Mouse (Mus musculus): Measurements from ENCODE around the gene Minos1. TPM values are rescaled to one million over a fixed set of nuclear protein-coding genes. Genes with fewer than 3 reads are reported as not detected.

The Minos1 gene
- polyA plus RNA-seq (2014; fragmentation: Illumina TruSeq; extraction: RNeasy Lipid Tissue Mini Kit (QIAGEN cat#74804)): 158 TPM

GRCm38 (mm10) chr4:139130701-139131549 is at the start of gene Minos1:
Gene Minos1, minus strand, starts transcription at chr4:139131113.

DNA sequence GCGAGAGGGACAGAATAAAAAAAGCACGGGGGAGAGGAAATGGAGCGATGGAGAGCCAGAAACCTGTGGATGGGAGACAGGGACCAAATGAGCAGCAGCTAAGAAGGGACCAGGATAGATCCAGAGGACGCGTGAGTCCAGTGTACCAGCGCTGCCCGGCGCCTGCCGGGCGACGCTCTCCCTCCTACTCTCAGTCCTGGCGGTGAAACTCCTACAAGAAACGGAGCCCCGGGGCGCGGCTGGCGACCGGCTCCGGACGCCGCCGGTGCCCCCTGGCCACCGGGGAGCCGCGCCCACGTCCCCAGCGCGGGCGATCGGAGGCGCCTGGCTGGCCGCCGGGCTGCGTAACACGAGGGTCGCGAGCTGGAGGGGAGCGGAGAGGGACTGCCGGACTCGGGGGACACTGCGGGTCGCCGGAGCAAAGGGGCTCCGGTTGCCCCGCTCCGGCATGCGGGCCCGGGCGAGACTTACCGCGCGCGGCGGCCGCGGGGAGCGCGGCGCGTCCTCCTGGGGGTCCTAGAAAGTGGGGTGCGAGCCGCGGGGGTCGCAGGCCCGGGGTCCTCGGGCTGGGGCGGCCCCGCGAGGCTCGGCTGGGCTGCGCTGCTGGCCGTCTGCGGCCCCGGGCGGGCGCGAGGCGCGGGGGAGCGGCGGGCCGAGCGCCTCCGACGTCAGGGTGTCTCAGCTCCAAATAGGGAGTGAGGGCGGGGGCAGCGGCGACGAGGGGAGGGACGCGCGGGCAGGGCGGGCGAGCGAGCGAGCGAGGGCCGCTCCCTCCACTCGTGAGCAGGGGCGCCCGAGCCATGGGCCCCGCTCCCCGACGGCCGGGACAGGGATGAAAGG is 38.3 kb downstream of the Minos1 start, which contains the start of gene Nbl1:
Nbl1 (minus strand) TSS at position 638 of the 840 bp plus-strand sequence.

GRCm38 (mm10) chr4:139075041-139075711 is 55.7 kb downstream of the Minos1 start, which contains the start of gene Htr6:
Gene Htr6, minus strand, starts transcription at chr4:139075570.

Other genes with a start within 250 kb of the Minos1 start
- gene Otud3, start 217.2 kb downstream of the Minos1 start, polyA plus RNA-seq (2014; fragmentation: Illumina TruSeq; extraction: RNeasy Lipid Tissue Mini Kit (QIAGEN cat#74804)): 2.6 TPM
- not detected for gene Rnf186, start 164.0 kb downstream of the Minos1 start, polyA plus RNA-seq (2014; fragmentation: Illumina TruSeq; extraction: RNeasy Lipid Tissue Mini Kit (QIAGEN cat#74804))
- gene Tmco4, start 158.2 kb downstream of the Minos1 start, polyA plus RNA-seq (2014; fragmentation: Illumina TruSeq; extraction: RNeasy Lipid Tissue Mini Kit (QIAGEN cat#74804)): 0.94 TPM
- gene Htr6, start 55.5 kb downstream of the Minos1 start, polyA plus RNA-seq (2014; fragmentation: Illumina TruSeq; extraction: RNeasy Lipid Tissue Mini Kit (QIAGEN cat#74804)): not detected
- 2.5 TPM for gene Nbl1, start 38.1 kb downstream of the Minos1 start, polyA plus RNA-seq (2014; fragmentation: Illumina TruSeq; extraction: RNeasy Lipid Tissue Mini Kit (QIAGEN cat#74804))
- gene Capzb, start 61.8 kb upstream of the Minos1 start, polyA plus RNA-seq (2014; fragmentation: Illumina TruSeq; extraction: RNeasy Lipid Tissue Mini Kit (QIAGEN cat#74804)): 47.8 TPM
- 0.57 TPM for gene Pqlc2, start 179.6 kb upstream of the Minos1 start, polyA plus RNA-seq (2014; fragmentation: Illumina TruSeq; extraction: RNeasy Lipid Tissue Mini Kit (QIAGEN cat#74804))
- 1.1 TPM for gene Akr7a5, start 179.6 kb upstream of the Minos1 start, polyA plus RNA-seq (2014; fragmentation: Illumina TruSeq; extraction: RNeasy Lipid Tissue Mini Kit (QIAGEN cat#74804))
- gene Mrto4, start 221.5 kb upstream of the Minos1 start, polyA plus RNA-seq (2014; fragmentation: Illumina TruSeq; extraction: RNeasy Lipid Tissue Mini Kit (QIAGEN cat#74804)): 24.3 TPM
- gene Emc1, start 221.5 kb upstream of the Minos1 start, polyA plus RNA-seq (2014; fragmentation: Illumina TruSeq; extraction: RNeasy Lipid Tissue Mini Kit (QIAGEN cat#74804)): 10.3 TPM
- 3.2 TPM for gene Ubr4, start 221.5 kb upstream of the Minos1 start, polyA plus RNA-seq (2014; fragmentation: Illumina TruSeq; extraction: RNeasy Lipid Tissue Mini Kit (QIAGEN cat#74804))